Mouse (Mus musculus) erythroblast, embryonic 14.5 days (primary cell): Measurements from ENCODE around the gene Mical3.

Experiments
- GATA1 ChIP-seq: IDR thresholded peaks from 2 replicates; pipeline ENCODE4 v1.6.1; 2012; ENCODE audit warnings: low read length, inconsistent platforms, mixed read lengths
- TAL1 ChIP-seq: IDR thresholded peaks from 3 replicates; pipeline ENCODE4 v1.6.1; 2012; ENCODE audit warnings: low read length, inconsistent platforms, mixed read lengths

GRCm38 (mm10) chr6:121130039-121130705, 627 bp downstream of the Mical3 start:
- TF ChIP-seq GATA1 (no peak), TAL1 (no peak)
